35 mouse cellular contexts compared by ENCODE assay signal in genomic region chr4:118792796-118793195, GRCm38 (mm10). TPM values are rescaled to one million over a fixed set of nuclear protein-coding genes. Genes with fewer than 3 reads are reported as not detected.
"Had no signal": no experiment of that assay in that cellular context is flagged by ENCODE, and none has a peak within 500 bp of the region (broad histone marks: within the 10 kb centered on the region; RNA-seq: fewer than 3 reads in every experiment).

No protein-coding gene starts in this region.

RNA-seq across cellular contexts. Expression of gene Olfr1337, which starts 10.4 kb away (rescaled TPM):
- total RNA-seq: gastrocnemius, adult 2 months; gastrocnemius, postnatal 10 days; gastrocnemius, postnatal 25 days; gastrocnemius, postnatal 4 days; granulocyte monocyte progenitor cell, adult 5-6 weeks; heart, adult 2 months; heart, postnatal 25 days; hematopoietic stem cell, adult 5-6 weeks; hindbrain, postnatal 0 days; layer of hippocampus, adult 2 months; layer of hippocampus, postnatal 10 days; layer of hippocampus, postnatal 25 days; left cerebral cortex, adult 2 months; left cerebral cortex, postnatal 14 days; left cerebral cortex, postnatal 36 days; liver, adult 2 months had no signal
- polyA plus RNA-seq: heart, adult 2 months; heart, embryonic 10.5 days; heart, embryonic 12.5 days; heart, embryonic 15.5 days; heart, postnatal 0 days; hindbrain, embryonic 11.5 days; hindbrain, embryonic 13.5 days; hindbrain, embryonic 15.5 days; hindbrain, postnatal 0 days; intestine, embryonic 14.5 days; intestine, embryonic 16.5 days; kidney, adult 2 months; kidney, embryonic 15.5 days; kidney, postnatal 0 days; large intestine, adult 2 months; limb, embryonic 11.5 days; limb, embryonic 13.5 days; limb, embryonic 15.5 days; liver, adult 2 months; liver, embryonic 12.5 days; liver, embryonic 14.5 days; liver, embryonic 16.5 days had no signal

RNA-seq across cellular contexts. Expression of gene Olfr1335, which starts 16.9 kb away (rescaled TPM):
- total RNA-seq: gastrocnemius, adult 2 months; gastrocnemius, postnatal 10 days; gastrocnemius, postnatal 25 days; gastrocnemius, postnatal 4 days; granulocyte monocyte progenitor cell, adult 5-6 weeks; heart, adult 2 months; heart, postnatal 25 days; hematopoietic stem cell, adult 5-6 weeks; hindbrain, postnatal 0 days; layer of hippocampus, adult 2 months; layer of hippocampus, postnatal 10 days; layer of hippocampus, postnatal 25 days; left cerebral cortex, adult 2 months; left cerebral cortex, postnatal 14 days; left cerebral cortex, postnatal 36 days; liver, adult 2 months had no signal
- polyA plus RNA-seq: heart, adult 2 months; heart, embryonic 10.5 days; heart, embryonic 12.5 days; heart, embryonic 15.5 days; heart, postnatal 0 days; hindbrain, embryonic 11.5 days; hindbrain, embryonic 13.5 days; hindbrain, embryonic 15.5 days; hindbrain, postnatal 0 days; intestine, embryonic 14.5 days; intestine, embryonic 16.5 days; kidney, adult 2 months; kidney, embryonic 15.5 days; kidney, postnatal 0 days; large intestine, adult 2 months; limb, embryonic 11.5 days; limb, embryonic 13.5 days; limb, embryonic 15.5 days; liver, adult 2 months; liver, embryonic 12.5 days; liver, embryonic 14.5 days; liver, embryonic 16.5 days had no signal

RNA-seq across cellular contexts. Expression of gene Olfr1338, which starts 34.3 kb away (rescaled TPM):
- total RNA-seq: gastrocnemius, adult 2 months; gastrocnemius, postnatal 10 days; gastrocnemius, postnatal 25 days; gastrocnemius, postnatal 4 days; granulocyte monocyte progenitor cell, adult 5-6 weeks; heart, adult 2 months; heart, postnatal 25 days; hematopoietic stem cell, adult 5-6 weeks; hindbrain, postnatal 0 days; layer of hippocampus, adult 2 months; layer of hippocampus, postnatal 10 days; layer of hippocampus, postnatal 25 days; left cerebral cortex, adult 2 months; left cerebral cortex, postnatal 14 days; left cerebral cortex, postnatal 36 days; liver, adult 2 months had no signal
- polyA plus RNA-seq: heart, adult 2 months; heart, embryonic 10.5 days; heart, embryonic 12.5 days; heart, embryonic 15.5 days; heart, postnatal 0 days; hindbrain, embryonic 11.5 days; hindbrain, embryonic 13.5 days; hindbrain, embryonic 15.5 days; hindbrain, postnatal 0 days; intestine, embryonic 14.5 days; intestine, embryonic 16.5 days; kidney, adult 2 months; kidney, embryonic 15.5 days; kidney, postnatal 0 days; large intestine, adult 2 months; limb, embryonic 11.5 days; limb, embryonic 13.5 days; limb, embryonic 15.5 days; liver, adult 2 months; liver, embryonic 12.5 days; liver, embryonic 14.5 days; liver, embryonic 16.5 days had no signal

RNA-seq across cellular contexts. Expression of gene Olfr1333, which starts 43.3 kb away (rescaled TPM):
- total RNA-seq: gastrocnemius, adult 2 months; gastrocnemius, postnatal 10 days; gastrocnemius, postnatal 25 days; gastrocnemius, postnatal 4 days; granulocyte monocyte progenitor cell, adult 5-6 weeks; heart, adult 2 months; heart, postnatal 25 days; hematopoietic stem cell, adult 5-6 weeks; hindbrain, postnatal 0 days; layer of hippocampus, adult 2 months; layer of hippocampus, postnatal 10 days; layer of hippocampus, postnatal 25 days; left cerebral cortex, adult 2 months; left cerebral cortex, postnatal 14 days; left cerebral cortex, postnatal 36 days; liver, adult 2 months had no signal
- polyA plus RNA-seq: heart, adult 2 months; heart, embryonic 10.5 days; heart, embryonic 12.5 days; heart, embryonic 15.5 days; heart, postnatal 0 days; hindbrain, embryonic 11.5 days; hindbrain, embryonic 13.5 days; hindbrain, embryonic 15.5 days; hindbrain, postnatal 0 days; intestine, embryonic 14.5 days; intestine, embryonic 16.5 days; kidney, adult 2 months; kidney, embryonic 15.5 days; kidney, postnatal 0 days; large intestine, adult 2 months; limb, embryonic 11.5 days; limb, embryonic 13.5 days; limb, embryonic 15.5 days; liver, adult 2 months; liver, embryonic 12.5 days; liver, embryonic 14.5 days; liver, embryonic 16.5 days had no signal
